Mouse (Mus musculus) urinary bladder, adult 18-20 months (tissue): Measurements from ENCODE around the gene Hltf.
A peak's percentile ranks its signal among the peaks of the same experiment; 100 is the strongest.

Source experiments
- DNase-seq, 2 experiments: peaks; one replicate each; pipeline ENCODE4 v3.0.0; 2022; ENCODE audit warnings: low spot score in 2 of 2, mixed read lengths in 2 of 2

The Hltf gene

DNA sequence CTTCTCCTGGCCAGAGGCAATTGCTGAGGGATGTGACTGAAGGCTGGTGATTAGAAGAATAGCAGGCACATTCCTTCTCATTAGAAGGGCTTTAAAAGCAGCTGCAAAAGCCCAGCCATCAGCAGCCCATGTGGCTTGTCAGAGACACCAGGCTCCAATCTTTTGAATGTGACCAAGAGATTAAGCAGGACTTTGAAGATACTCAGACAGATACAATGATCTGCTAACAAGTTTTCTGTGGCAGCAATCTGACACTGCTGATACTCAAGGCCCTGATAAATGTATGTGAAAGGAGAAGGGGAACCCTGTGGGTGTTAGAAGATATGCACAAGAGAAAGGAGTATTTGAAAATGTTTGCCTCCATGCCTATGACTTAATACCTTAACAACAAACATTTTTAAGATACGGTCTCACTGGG lies 88.1 kb downstream of the Hltf start:
- no peak for DNase-seq

DNA sequence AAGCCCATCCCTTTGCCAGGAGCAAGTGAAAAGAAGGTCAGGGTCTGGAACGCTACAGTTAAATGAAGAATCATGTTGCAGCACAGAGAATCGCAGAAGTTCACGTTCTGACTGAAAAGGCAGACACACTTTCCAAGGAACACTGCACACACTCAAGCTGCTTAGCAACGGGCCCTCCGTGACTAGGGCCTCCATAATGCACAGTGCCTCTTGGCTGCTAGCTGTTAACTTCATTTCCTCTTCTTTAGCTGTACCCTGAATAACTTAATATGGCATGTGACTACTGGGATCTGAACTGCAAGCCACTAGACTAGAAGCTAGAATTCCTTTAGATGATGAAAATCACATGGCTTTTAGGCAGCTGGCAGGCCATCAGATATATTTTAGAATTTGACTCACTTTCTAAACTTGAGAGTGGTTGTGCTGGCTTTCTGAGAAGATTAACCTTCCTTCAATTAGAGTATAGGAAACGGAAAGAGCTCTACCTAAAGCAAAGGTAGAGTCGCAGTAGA lies 89.3 kb downstream of the Hltf start:
- DNase-seq = no peak

DNA sequence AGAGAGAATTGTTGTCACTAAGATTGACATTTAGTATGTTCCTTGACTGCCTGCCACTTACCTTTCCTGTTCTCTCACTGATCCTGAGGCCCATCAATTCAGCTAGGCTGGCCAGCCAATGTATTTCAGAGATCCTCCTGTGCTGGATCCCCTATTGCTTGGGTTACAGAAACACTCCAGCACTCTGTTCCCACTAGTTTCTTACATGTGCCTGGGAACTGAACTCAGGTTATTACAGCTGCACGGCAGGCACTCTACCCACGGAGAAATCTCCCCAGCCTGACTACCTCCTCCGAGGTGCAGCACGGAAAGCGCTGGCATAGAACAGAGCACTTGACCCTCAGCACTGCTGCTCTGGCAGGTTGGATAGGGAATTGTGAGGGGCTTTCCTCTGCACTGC lies 90.0 kb downstream of the Hltf start:
- no peak for DNase-seq

DNA sequence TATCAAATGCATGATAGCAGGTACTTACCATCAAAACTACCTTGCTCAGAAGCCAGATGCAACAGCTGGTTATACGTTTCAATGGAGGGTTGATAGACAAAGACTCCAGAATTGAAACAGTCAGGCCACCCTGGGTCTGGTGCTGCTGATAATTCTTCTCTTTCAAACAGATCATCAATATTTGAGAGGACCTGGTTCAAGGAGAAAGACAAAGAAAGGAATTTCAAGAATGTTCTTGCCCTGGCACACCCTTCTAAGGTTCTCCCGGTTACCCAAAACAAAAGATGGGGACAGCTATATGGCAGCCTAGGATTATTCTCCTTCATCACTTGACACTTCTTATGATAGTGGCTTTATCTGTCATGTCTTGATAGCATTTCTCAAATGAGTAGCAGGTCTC lies 92.9 kb downstream of the Hltf start:
- no peak for DNase-seq

DNA sequence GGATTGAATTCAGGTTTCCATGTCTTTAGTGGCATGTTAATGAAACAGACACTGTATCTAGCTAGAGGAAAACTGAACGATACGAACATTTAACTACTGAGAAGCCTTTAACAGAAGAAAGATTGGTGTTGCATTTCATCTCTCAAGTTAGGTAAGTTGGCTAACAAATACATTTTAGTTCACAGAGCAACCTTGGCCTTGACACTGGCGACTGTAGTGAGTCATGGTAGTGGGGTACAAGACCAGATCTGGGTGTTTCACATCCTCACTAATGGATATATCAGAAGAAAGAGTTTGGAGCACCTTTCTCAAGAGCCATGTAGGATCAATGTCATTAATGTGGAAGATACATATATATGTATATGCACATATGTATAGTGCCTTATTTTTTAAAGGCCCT lies 94.0 kb downstream of the Hltf start:
- no peak for DNase-seq

DNA sequence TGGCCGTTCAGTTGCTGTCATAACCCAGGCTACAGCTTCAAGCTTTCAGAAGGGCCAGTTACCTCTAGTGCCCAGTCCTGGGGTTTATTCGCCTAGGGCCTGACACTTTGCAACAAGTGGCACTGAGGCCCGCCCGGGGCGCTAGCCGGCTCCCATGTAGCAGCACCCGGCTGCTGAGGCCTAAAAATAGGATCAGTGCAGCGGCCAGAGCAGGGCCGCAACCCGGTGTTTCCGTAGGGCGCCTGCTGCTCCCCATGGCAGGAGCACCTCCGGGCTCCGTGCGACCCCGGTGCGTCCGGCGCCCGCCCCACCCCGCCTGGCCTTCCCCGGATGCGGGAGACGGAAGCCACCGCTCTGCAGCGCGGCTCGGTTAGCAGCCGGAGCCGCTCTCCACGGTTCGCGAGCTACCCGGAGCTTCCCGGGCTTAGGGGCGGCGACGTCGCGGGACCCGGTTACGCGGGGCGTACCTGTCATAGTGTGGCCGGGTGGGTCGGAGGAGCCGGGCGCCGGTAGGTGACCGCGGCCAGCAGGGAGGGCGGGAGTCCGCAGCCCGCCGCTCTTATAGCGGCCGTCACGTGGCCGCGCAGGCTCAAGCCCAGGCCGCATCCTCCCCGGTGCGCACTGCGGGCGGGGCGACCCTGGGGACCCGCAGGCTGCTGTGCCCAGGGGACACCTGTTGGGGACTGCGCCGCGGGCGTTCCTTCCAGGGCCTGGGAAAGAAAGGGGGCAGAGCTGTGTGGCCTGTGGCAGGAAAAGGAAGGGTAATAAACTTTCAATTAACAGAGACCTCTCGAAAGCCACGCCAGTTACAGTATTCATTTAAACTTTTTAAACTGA lies 97.1 kb downstream of the Hltf start, which contains the start of gene Gyg:
Gene Gyg, minus strand, starts transcription at position 787 of the 837 bp plus-strand sequence.
- peak; percentile 27 to 73 for DNase-seq

DNA sequence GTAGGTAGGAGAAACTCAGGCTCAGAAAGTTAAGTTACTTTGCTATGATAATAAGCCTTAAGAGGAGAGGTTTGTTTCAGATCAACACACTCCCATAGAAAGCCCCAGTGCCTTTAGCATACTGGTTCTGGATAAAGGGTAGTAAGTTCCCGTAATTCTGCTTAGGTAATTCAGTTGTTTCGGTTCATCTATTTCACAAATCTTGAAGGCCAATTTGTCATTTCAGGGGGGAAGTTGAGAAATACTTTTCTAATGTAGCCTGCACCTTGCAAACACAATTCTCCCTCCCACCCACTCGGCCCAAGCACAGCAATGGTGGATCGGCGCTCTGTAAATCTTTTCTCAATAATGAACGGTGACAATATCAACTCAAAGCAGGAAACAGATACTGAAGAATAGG lies 97.9 kb downstream of the Hltf start:
- no peak for DNase-seq

DNA sequence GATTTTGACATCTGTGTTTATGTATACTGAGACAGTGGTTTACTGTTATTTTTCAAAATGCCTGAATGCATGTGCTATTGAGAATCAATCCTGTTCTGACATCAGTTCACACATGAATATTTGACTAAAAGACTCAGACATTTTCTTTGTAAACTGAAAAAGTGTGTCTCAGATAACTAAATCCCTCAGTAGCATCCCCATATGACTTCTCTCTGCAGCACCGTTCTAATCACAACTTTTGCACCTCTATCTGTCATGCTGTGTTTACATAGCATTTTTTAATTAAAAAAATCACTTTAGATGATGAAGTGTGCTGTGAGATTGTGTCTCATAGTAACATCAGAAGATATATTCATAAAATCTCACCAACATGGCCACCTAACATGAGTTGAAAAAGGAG lies 109.9 kb downstream of the Hltf start:
- DNase-seq = no peak
